In the genomic region with DNA sequence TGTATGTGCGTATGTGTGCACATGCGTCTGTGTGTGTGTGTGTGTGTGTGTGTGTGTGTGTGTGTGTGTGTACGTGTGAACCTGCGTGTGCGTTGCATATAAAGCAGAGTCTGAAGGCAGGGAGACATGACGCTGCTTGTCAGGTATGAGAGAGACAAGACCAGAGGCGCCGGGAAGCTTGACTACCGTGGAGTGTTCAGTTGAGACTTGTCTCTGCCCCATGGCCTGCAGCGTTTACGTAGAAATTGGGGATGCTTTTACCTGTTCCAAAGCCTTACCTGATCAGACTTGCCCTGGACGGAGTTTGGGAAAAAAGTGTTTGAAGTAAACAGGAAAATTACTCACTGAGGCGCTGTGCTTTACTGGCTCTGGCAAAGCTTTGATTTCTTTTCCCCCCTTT, we compare ENCODE assay signal across 24 mouse cellular contexts.
DNase-seq lines count a peak whose midpoint lies in the region; ATAC-seq lines count a peak whose summit lies in the region.
"Had no signal": no experiment of that assay in that cellular context is flagged by ENCODE, and none has a peak within 500 bp of the region (broad histone marks: within the 10 kb centered on the region; RNA-seq: fewer than 3 reads in every experiment).

No protein-coding gene starts in this region.

- WGBS in embryonic facial prominence, embryonic 13.5 days: 74% methylated on average over 13 of the region's 13 CpGs

- peak overlapping the region; percentile 73; the same call in 1 of the 2 replicates for H3K27ac ChIP-seq in embryonic facial prominence, embryonic 13.5 days
- H3K27ac ChIP-seq: hindbrain, embryonic 10.5 days; left cerebral cortex, adult 2 months had no signal

- H3K27me3 ChIP-seq in embryonic facial prominence, embryonic 13.5 days: no peaks in the 10 kb centered on the region
- H3K27me3 ChIP-seq: heart, embryonic 12.5 days had no signal

- ATAC-seq in embryonic facial prominence, embryonic 13.5 days (ENCODE audit: insufficient number of reproducible peaks, insufficient read depth, low FRiP score, low TSS enrichment, low read depth): peak; percentile 72
- ATAC-seq: activated CD4-positive, CD25-positive, alpha-beta regulatory T cell, adult 4 months; forebrain, embryonic 14.5 days; intestine, postnatal 0 days; liver, postnatal 0 days had no signal

- H3K4me2 ChIP-seq in embryonic facial prominence, embryonic 13.5 days: no peak overlapping the region
- H3K4me2 ChIP-seq: heart, embryonic 12.5 days; liver, embryonic 11.5 days; midbrain, embryonic 11.5 days had no signal

- H3K9ac ChIP-seq in embryonic facial prominence, embryonic 13.5 days: no peak overlapping the region
- H3K9ac ChIP-seq: heart, embryonic 12.5 days; liver, postnatal 0 days had no signal

- peak; percentile 7 for DNase-seq in embryo, embryonic 10.5 days (ENCODE audit: low spot score)
- DNase-seq in embryo, embryonic 10 days (ENCODE audit: low spot score): no peak
- peak; percentile 4 for DNase-seq in mesoderm, embryonic 11.5 days (ENCODE audit: low read depth, low spot score)
- peak; percentile 49 for DNase-seq in urinary bladder, postnatal 25 days (ENCODE audit: low spot score)
- no peak for DNase-seq in right cerebral cortex, adult 2 months (ENCODE audit: low spot score in 2 of 2)
- no peak for DNase-seq in layer of hippocampus, adult 11-12 months (ENCODE audit: low spot score)
- DNase-seq: adrenal gland, adult 8-10 months; cerebellum, adult 11-12 months; cerebellum, postnatal 10 days; heart, postnatal 10 days; kidney, postnatal 25 days; liver, postnatal 0 days; lung, postnatal 10 days; thymus, adult 18-20 months; thymus, postnatal 36 days had no signal

- H3K4me3 ChIP-seq in embryonic facial prominence, embryonic 13.5 days: no peak overlapping the region
- H3K4me3 ChIP-seq: heart, embryonic 12.5 days; hindbrain, embryonic 10.5 days; left cerebral cortex, adult 2 months had no signal

- 0 out of 2 replicates have a peak, but pooled peaks cover 4% of the 10 kb centered on the region for H3K4me1 ChIP-seq in embryonic facial prominence, embryonic 13.5 days
- H3K4me1 ChIP-seq: heart, embryonic 12.5 days; hindbrain, embryonic 10.5 days had no signal

- no peaks in the 10 kb centered on the region for H3K36me3 ChIP-seq in embryonic facial prominence, embryonic 13.5 days
- H3K36me3 ChIP-seq: heart, embryonic 12.5 days; hindbrain, embryonic 10.5 days had no signal

- H3K9me3 ChIP-seq in embryonic facial prominence, embryonic 13.5 days: no peaks in the 10 kb centered on the region
- H3K9me3 ChIP-seq: heart, embryonic 12.5 days; hindbrain, embryonic 10.5 days had no signal

Comparison
In these comparisons a context has a peak if more than half of its experiments do, and no peak if none do; other contexts are left out.
1. DNase-seq: peak in embryo, embryonic 10.5 days (single experiment), mesoderm, embryonic 11.5 days (single experiment) and urinary bladder, postnatal 25 days (single experiment); none in embryo, embryonic 10 days (single experiment), right cerebral cortex, adult 2 months (0 of 2) and layer of hippocampus, adult 11-12 months (single experiment).